Mouse (Mus musculus) T-helper 17 cell (primary cell): ENCODE measurements at regions not wholly inside any gene's neighbourhood (a gene's known extent, or its start where the extent isn't known, plus 50 kb on each side); places are given as distances from the start of the nearest gene placed in this dataset.

Experiments used
- in situ Hi-C, 2 experiments: fragments of 300-600 bp; cut with MboI, MseI; formaldehyde crosslinking; loops; 1 replicate in 1 of 2; 2 replicates in 1 of 2; pipeline ENCODE4 v1.15.1; 2025; ENCODE audit warnings: high pct_unique_total_duplicates in 2 of 2

DNA sequence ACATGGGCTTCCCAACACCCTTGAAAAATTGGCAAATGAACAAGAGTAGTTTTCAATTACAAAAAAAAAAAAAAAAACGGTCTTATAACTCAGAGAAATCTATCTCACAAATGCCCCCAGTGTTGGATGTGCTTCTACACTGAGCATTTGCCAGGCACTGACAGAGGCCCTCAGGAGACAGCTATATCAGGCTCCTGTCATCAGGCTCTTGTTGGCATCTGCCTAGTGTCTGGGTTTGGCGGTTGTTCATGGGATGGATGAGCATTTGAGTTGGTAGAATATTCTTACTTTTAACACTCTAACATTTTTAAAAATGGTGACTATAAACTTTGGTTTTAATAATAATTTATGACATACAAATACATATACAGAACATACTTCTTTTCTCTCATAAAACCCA, 1555.4 kb upstream of the Map3k7 start:
- in situ Hi-C loops, result loop anchor here in 1 of 2 experiments (10.0 kb wide), 1 partner anchor 1834 kb away; no protein-coding TSS in a partner anchor

DNA sequence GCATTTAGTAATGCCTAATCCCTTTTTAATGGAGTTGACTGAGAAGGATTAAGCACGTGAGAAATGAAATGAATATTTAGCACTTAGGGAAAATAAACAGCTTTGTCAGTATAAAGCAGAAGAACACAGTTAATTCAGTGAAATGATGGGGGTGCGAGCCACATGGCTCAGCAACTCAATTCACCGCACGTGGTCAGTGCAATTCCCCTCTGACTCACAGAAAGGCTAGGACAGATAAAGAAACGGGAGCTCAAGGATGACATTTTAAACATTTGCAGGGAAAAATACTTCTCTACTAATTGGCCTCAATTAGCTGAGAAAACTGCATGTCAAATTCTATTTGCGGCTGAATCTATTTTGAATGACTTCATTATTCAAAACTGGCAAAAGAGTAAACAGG, 1516.3 kb upstream of the Map3k7 start:
- in situ Hi-C loops, result no loop called here

DNA sequence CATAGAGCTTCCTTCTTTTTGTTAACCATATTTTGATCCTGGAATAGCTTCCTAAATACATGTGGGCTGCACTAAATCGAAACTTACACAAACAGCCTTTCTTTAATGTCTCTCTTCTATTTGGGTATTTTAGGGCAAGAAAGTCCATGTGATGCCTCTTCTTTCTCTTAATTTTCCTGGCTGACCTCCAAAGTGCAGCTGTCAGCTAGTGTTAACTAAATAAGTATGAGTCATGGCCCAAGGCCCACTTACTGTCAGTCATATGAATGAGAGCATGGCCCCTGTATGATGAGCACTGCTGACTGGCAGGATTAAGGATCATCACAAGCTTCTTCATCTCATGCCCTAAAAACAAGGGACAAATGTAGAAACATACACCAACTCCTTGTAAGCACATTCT, 1513.5 kb upstream of the Map3k7 start:
- in situ Hi-C loops, result no loop called here

DNA sequence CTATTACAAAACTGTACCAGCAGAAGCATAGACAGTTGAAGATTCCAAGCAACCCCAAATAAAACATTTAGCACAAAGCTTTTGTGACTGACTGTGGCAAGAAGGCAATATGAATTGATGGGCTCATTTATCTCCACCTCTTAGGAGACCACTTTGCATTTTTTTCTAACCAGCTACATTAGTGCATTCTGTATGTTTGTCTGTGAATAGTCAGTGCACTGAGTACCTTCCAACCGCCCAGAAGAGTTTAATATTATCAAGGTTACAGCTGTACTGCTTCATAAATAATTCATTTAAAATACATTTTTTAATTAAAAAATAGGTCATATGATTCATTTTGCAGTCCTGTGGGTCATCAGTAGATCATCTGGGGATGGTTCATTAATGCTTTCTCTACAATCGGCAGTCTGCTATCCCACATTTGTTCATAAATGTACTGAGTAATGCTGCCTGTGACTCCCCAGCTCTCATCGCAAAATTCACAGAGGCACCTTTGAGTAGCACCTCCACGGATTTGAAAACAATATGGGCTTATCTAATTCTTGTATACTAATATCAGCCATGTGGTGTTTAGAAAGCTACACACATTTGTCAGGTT, 1496.5 kb upstream of the Map3k7 start:
- in situ Hi-C loops, result no loop called here

DNA sequence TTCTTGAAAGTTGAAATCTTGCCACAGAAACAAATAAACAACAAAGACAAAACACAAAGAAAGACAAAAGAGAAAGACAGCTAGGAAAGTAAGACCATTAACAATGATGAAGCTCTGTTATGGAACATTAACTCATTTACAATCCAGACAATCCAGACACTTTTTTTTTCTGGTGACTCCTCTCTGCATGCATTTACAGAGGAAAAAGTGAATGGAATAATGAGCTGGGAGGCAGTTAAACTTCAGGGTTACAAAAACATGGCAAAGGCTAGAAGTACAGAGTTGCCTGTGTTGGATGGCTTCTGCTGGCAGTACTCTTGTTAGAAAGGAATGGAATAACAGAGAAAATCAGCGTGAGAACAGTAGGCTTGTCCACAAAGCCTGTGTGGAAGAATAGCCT, 1487.3 kb upstream of the Map3k7 start:
- in situ Hi-C loops, result no loop called here

DNA sequence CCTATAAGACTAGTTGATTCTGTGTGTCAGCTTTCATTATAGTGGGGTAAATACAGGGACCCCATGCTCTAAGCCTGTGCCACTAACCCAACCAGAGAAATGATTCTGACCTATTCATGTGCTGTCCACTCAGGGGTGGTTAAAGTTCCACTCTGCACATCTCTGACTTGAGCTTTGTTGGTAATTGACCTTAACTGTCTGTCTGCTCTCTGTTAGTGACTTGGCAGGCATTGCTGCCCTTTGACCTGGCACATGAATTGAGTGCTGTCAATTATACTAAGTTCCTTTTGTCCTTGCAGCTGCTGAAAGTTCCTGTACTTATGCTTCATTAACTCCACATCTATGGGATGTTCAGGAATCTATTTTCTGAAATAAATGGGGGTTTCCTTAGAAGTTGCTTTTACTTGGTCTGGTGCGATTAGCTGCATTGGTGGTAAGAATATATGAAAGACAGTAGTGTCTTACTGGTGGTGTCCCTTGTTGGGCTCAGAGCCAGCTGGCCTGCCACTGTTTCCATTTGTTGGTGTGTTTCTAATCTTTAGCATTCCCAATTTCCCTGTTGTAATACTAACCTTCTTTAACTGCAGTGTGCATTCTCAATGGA, 1463.7 kb upstream of the Map3k7 start:
- in situ Hi-C loops, result no loop called here
